Mouse (Mus musculus) embryonic facial prominence, embryonic 10.5 days (tissue): ENCODE measurements at regions not wholly inside any gene's neighbourhood (a gene's known extent, or its start where the extent isn't known, plus 50 kb on each side); places are given as distances from the start of the nearest gene placed in this dataset.

Experiments
- DNase-seq: peaks from one replicate; pipeline ENCODE4 v3.0.0-alpha.2; 2017; ENCODE audit warnings: low spot score
- H3K27ac ChIP-seq: fragments of 300-500 bp; sonication (generic); replicated peaks from 2 replicates; pipeline ENCODE4 v1.5.1; 2016; ENCODE audit warnings: mild to moderate bottlenecking
- H3K27me3 ChIP-seq: fragments of 300-500 bp; sonication (generic); replicated peaks from 2 replicates; pipeline ENCODE4 v1.6.1; 2016; ENCODE audit warnings: low read depth, mild to moderate bottlenecking; ENCODE audit not compliant: poor library complexity, severe bottlenecking
- H3K36me3 ChIP-seq: fragments of 300-500 bp; sonication (generic); replicated peaks from 2 replicates; pipeline ENCODE4 v1.6.1; 2016; ENCODE audit warnings: mild to moderate bottlenecking, moderate library complexity
- H3K4me1 ChIP-seq: fragments of 300-500 bp; sonication (generic); 2 replicates; pipeline ENCODE4 v1.6.1; 2016
- H3K4me3 ChIP-seq: fragments of 300-500 bp; sonication (generic); 2 replicates; pipeline ENCODE4 v1.5.1; 2016; ENCODE audit warnings: mild to moderate bottlenecking, moderate library complexity
- H3K9me3 ChIP-seq: fragments of 300-500 bp; sonication (generic); 2 replicates; pipeline ENCODE4 v1.6.1; 2016; ENCODE audit warnings: mild to moderate bottlenecking
- WGBS: fragments of 180-500 bp; shearing (Covaris S2); methylation state at CpG from one replicate; pipeline ENCODE4 v1.1.7; 2016; 5-methylcytosine and 5-hydroxymethylcytosine counted together

DNA sequence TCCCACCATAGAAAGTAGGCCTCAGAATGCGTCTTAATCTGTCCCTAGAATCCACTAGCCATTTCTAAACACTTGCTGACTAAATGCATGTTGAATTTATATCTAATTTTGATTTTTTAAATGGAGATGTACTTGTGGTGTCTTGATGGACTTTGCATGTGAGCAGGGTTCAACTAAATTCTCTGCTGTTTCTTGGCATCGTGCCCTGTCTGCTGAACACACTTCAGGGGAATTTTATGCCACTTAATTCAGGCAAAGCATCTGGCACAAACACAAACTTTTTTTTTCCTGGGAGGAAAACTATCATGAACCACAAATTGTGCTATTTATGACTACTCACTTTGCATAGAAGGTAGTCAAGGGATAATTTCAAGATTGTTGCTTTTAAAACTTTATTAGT, 87.7 kb downstream of the Stc2 start:
- no peak overlapping the region for H3K4me3 ChIP-seq
- no peak for DNase-seq
- 74% methylated on average over 2 of the region's 2 CpGs for WGBS
- no peaks in the 10 kb centered on the region for H3K27me3 ChIP-seq
- no peaks in the 10 kb centered on the region for H3K9me3 ChIP-seq
- H3K27ac ChIP-seq: no peak overlapping the region
- no peaks in the 10 kb centered on the region for H3K36me3 ChIP-seq
- H3K4me1 ChIP-seq: no peaks in the 10 kb centered on the region

DNA sequence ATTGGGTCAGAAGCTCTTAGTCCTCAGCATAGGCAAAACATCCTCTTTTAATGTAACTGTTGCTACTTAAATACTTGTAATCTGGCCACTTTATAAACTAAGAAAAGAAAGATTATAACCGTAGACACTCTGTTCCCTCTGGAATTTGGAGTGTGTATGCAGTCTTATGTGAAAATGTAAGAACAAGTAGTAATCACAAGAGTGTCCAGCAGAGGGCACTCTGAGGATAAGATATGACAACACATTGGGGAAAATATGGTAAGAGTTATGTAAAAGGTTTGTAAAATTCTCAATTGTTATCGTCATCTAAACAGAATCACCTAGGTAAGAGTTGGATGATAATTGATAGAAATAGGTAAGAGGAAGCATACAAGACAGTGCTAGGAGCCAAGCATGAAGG, 66.2 kb upstream of the Gm17332 start:
- Histone ChIP-seq H3K36me3 (no peaks in the 10 kb centered on the region), H3K4me3 (no peak overlapping the region), H3K9me3 (no peaks in the 10 kb centered on the region), H3K27ac (no peak overlapping the region), H3K4me1 (no peaks in the 10 kb centered on the region), H3K27me3 (no peaks in the 10 kb centered on the region)
- 32% methylated on average over 2 of the region's 2 CpGs for whole genome bisulfite sequencing
- DNase-seq: peak; percentile 20
